Mouse (Mus musculus) liver, postnatal 0 days (tissue): ENCODE data around the gene Rps6ka4.

Experiments
- CTCF ChIP-seq: sonication (generic); IDR thresholded peaks from 2 replicates; pipeline ENCODE4 v1.5.1; 2016; ENCODE audit warnings: antibody characterized with exemption, low read depth
- EP300 ChIP-seq: IDR thresholded peaks from 2 replicates; pipeline ENCODE4 v1.6.1; 2016; ENCODE audit warnings: antibody characterized with exemption, low read depth, mild to moderate bottlenecking

GRCm38 (mm10) chr19:6814958-6815357 lies 25.5 kb downstream of the Rps6ka4 start:
- TF ChIP-seq CTCF (no peak), EP300 (no peak)
